Mouse (Mus musculus): ENCODE data around the gene Lat2. TPM values are rescaled to one million over a fixed set of nuclear protein-coding genes. Genes with fewer than 3 reads are reported as not detected.

Lat2 gene
- polyA plus RNA-seq (2017; shearing (Covaris generic)), result not detected

DNA sequence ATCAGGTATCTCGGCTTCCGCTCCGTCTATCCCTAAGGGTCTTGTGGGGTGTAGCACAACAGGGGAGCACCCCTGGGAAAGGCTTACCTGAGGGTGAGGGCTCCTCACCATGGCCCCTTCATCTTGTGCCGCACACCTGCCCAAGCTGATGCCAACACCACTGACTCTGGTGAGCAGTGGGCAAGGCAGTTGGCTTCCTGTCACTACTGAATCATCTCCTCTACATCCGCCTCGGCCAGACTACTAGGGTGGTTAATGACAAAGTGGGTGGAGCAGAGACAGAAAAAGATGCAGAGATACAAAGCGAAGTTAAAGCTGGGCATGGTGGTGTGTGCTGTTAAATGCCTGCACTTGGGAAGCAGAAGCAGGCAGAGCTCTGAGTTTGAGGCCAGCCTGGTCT is at the start of gene Lat2:
Lat2 (minus strand) TSS at position 224 of the 400 bp plus-strand sequence.

DNA sequence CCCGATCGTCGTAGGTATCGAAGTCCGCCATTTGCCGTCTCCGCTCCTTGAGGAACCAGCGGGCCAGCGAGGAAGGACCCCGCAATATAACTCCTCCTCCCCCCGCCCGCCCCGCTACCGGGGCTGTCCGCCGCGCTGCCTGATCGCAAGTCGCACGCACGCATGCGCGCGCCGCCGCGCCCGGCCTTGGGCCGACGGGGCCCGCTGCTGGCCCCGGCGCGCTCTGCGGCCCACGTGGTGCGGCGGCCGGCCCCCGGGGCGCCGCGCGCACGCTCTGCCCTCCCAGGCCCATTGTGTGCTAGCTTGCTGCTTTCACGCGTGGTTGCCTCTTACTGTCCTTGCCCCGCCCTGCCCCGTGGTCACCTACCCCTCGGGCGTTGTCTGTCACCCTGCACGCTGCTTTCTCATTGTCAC is 24.5 kb upstream of the Lat2 start, which contains the start of gene Eif4h:
Eif4h (minus strand) TSS at position 222 of the 414 bp plus-strand sequence.

DNA sequence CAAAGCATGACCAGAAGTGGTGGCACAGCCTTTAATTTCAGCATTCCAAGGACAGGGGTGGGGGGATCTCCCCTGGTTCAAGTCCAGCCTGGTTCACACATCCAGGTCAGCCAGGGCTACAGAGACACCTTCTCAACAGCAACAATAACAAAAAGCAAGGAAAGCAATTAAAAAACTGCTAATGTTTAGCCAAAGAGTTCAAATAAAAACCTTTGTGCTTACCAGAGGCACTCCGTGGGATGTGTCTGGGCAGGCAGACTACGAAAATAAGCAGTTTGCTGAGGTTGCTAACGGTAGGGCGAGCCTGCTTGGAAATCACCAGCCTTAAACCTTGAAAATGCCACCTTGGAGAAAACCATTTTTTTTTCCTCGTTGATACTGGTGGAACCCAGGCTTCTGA is 33.7 kb downstream of the Lat2 start, which contains the start of gene Rfc2:
Rfc2 (plus strand) TSS at position 221 of the 400 bp plus-strand sequence.

DNA sequence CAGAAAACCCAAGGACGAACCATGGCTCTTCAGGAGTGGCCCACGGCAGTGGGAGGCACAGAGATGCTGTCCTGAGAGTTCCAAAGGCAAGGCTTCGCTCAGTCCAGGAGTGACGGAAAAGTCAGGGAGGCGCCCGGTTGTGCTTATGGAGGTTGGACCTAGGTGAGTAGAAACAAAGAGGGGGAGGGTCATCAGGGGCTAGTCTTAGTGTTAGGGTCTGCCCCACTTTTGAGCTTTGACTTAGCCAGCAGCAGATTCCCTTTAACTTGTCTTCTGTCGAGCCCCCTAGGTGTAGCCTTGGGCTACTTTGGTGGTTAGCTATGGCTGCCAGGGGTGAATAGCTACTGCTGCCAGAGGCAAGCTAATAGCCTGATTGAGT is 54.8 kb downstream of the Lat2 start, which contains the start of gene Syna:
Syna (minus strand) TSS at position 101 of the 379 bp plus-strand sequence.

DNA sequence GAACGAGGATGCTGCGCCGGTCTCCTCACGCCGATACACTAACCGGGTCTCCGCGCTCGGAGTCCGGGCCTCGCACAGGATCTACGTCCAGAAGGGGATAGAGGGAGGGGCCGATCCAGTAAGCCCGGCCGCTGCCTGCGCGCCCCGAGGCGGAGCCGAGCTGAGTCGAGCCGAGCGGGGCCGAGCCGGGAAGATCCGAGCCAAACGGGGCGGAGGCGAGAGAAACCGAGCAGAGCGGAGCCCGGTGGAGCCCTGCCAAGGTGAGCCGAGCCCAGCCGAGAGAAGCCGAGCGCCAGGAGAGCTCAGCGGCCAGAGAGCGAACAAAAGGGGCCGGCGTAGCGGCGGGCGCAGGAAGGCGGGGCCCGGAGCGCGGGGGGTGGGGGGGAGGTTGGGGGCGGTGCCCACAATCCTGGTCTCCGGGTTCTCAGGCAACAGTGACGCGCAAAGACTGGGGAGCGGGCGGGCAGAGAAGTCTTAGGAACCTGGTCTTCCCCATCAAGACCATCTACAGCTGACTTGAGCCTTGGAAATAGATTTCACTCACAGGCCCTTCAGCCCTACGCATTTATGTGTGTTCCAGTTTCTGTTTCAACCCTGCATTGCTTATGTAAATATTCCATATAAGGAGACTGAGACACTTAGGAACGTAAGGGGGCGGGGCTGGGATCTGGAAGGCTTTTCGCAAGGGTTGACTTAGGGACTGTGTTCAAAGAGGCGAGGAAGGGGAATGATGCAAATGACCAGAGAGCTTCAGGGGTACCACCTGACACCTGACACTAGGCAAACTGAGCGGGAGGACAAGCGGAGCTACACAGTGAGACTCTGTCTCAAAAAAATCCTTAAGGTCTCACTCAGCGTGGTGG is 62.5 kb downstream of the Lat2 start, which contains the start of gene Clip2:
Clip2 (minus strand) TSS at position 325 of the 863 bp plus-strand sequence.

Other genes with a start within 250 kb of the Lat2 start
- 3.1 TPM for gene Gtf2ird1, start 158.3 kb downstream of the Lat2 start, polyA plus RNA-seq (2017; shearing (Covaris generic))
- 1.6 TPM for gene Clip2, start 62.6 kb downstream of the Lat2 start, polyA plus RNA-seq (2017; shearing (Covaris generic))
- not detected for gene Syna, start 54.9 kb downstream of the Lat2 start, polyA plus RNA-seq (2017; shearing (Covaris generic))
- gene Rfc2, start 33.7 kb downstream of the Lat2 start, polyA plus RNA-seq (2017; shearing (Covaris generic)), result 103 TPM
- gene Eif4h, start 24.5 kb upstream of the Lat2 start, polyA plus RNA-seq (2017; shearing (Covaris generic)), result 237 TPM
- 14.3 TPM for gene Limk1, start 73.6 kb upstream of the Lat2 start, polyA plus RNA-seq (2017; shearing (Covaris generic))
- not detected for gene Eln, start 132.3 kb upstream of the Lat2 start, polyA plus RNA-seq (2017; shearing (Covaris generic))

Measured in effector memory CD4-positive, alpha-beta T cell, adult 5 months (primary cell).